Mouse (Mus musculus) regulatory T cell (primary cell): ENCODE data around the gene Unc5c.

Source experiments
- in situ Hi-C: fragments of 300-600 bp; cut with MboI, MseI; formaldehyde crosslinking; loops from one replicate; pipeline ENCODE4 v1.15.1; 2025; ENCODE audit warnings: high pct_unique_total_duplicates

Gene Unc5c

GRCm38 (mm10) chr3:141597974-141598373 is 133.0 kb downstream of the Unc5c start:
- in situ Hi-C loops = no loop called here

- in situ Hi-C loops = no loop called here
These were observed 133.9 kb downstream of the Unc5c start for GRCm38 (mm10) chr3:141598936-141599335.

- in situ Hi-C loops = no loop called here
These were observed 136.1 kb downstream of the Unc5c start for GRCm38 (mm10) chr3:141601072-141601549.

- in situ Hi-C loops = no loop called here
These were observed 151.7 kb downstream of the Unc5c start for GRCm38 (mm10) chr3:141616718-141617117.

- in situ Hi-C loops = no loop called here
These were observed 153.7 kb downstream of the Unc5c start for GRCm38 (mm10) chr3:141618675-141619074.

- in situ Hi-C loops = no loop called here
These were observed 156.5 kb downstream of the Unc5c start for GRCm38 (mm10) chr3:141621496-141621895.

- in situ Hi-C loops = no loop called here
These were observed 162.1 kb downstream of the Unc5c start for GRCm38 (mm10) chr3:141626935-141627638.

- in situ Hi-C loops = no loop called here
These were observed 162.6 kb downstream of the Unc5c start for GRCm38 (mm10) chr3:141627639-141627977.

GRCm38 (mm10) chr3:141629431-141629830 is 164.4 kb downstream of the Unc5c start:
- in situ Hi-C loops = no loop called here

GRCm38 (mm10) chr3:141637900-141638299 is 172.9 kb downstream of the Unc5c start:
- in situ Hi-C loops = no loop called here

GRCm38 (mm10) chr3:141644264-141644663 is 179.2 kb downstream of the Unc5c start:
- in situ Hi-C loops = no loop called here

GRCm38 (mm10) chr3:141646588-141646987 is 181.6 kb downstream of the Unc5c start:
- in situ Hi-C loops = no loop called here

GRCm38 (mm10) chr3:141650658-141651057 is 185.6 kb downstream of the Unc5c start:
- in situ Hi-C loops = no loop called here

GRCm38 (mm10) chr3:141653915-141654314 is 188.9 kb downstream of the Unc5c start:
- in situ Hi-C loops = no loop called here

- in situ Hi-C loops = no loop called here
These were observed 194.2 kb downstream of the Unc5c start for GRCm38 (mm10) chr3:141659041-141659789.

GRCm38 (mm10) chr3:141660065-141661062 is 195.3 kb downstream of the Unc5c start:
- in situ Hi-C loops = no loop called here

- in situ Hi-C loops = no loop called here
These were observed 224.1 kb downstream of the Unc5c start for GRCm38 (mm10) chr3:141689113-141689512.

GRCm38 (mm10) chr3:141690676-141691075 is 225.7 kb downstream of the Unc5c start:
- in situ Hi-C loops = no loop called here

- in situ Hi-C loops = no loop called here
These were observed 226.4 kb downstream of the Unc5c start for GRCm38 (mm10) chr3:141691418-141691817.

GRCm38 (mm10) chr3:141691846-141692245 is 226.8 kb downstream of the Unc5c start:
- in situ Hi-C loops = no loop called here

GRCm38 (mm10) chr3:141699177-141699576 is 234.2 kb downstream of the Unc5c start:
- in situ Hi-C loops = no loop called here
